Mouse (Mus musculus) MEL (cell line): Measurements from ENCODE around the gene Speg. TPM values are rescaled to one million over a fixed set of nuclear protein-coding genes. Genes with fewer than 3 reads are reported as not detected.

Experiments
- DNase-seq: peaks from one replicate; pipeline ENCODE4 v3.0.0; 2011; ENCODE audit warnings: low read depth, low spot score
- H3K27ac ChIP-seq: 2 replicates; pipeline ENCODE4 v1.5.1; 2012; ENCODE audit warnings: low read depth, mild to moderate bottlenecking, control low read depth, low read length, moderate library complexity; ENCODE audit not compliant: control insufficient read depth
- H3K27me3 ChIP-seq, 2 experiments: fragments of 150-350 bp in 1 of 2; sonication (generic) in 1 of 2; 2 replicates each; pipeline ENCODE4 v1.6.1; 2012; ENCODE audit warnings: low read length in 2 of 2, mild to moderate bottlenecking in 2 of 2, improper control_type of control experiment in 1 of 2, moderate library complexity in 1 of 2; ENCODE audit not compliant: insufficient read depth in 2 of 2, control insufficient read depth in 1 of 2
- H3K36me3 ChIP-seq, 2 experiments: 2 replicates each; pipeline ENCODE4 v1.6.1; 2012 to 2014; ENCODE audit warnings: low read length in 2 of 2, improper control_type of control experiment in 1 of 2, inconsistent platforms in 1 of 2, mild to moderate bottlenecking in 1 of 2; ENCODE audit not compliant: insufficient read depth in 2 of 2, control insufficient read depth in 1 of 2
- H3K4me1 ChIP-seq, 2 experiments: fragments of 150-350 bp in 1 of 2; sonication (generic) in 1 of 2; 2 replicates each; pipeline ENCODE4 v1.6.1; 2012; ENCODE audit warnings: low read length in 2 of 2, improper control_type of control experiment in 1 of 2, mild to moderate bottlenecking in 1 of 2; ENCODE audit not compliant: insufficient read depth in 2 of 2, control insufficient read depth in 1 of 2
- H3K4me3 ChIP-seq, 2 experiments: fragments of 150-350 bp in 1 of 2; sonication (generic) in 1 of 2; 2 replicates each; pipeline ENCODE4 v1.5.1; 2012; ENCODE audit warnings: low read depth in 2 of 2, low read length in 2 of 2, mild to moderate bottlenecking in 2 of 2, moderate library complexity in 2 of 2, control low read depth in 1 of 2, improper control_type of control experiment in 1 of 2; ENCODE audit not compliant: control insufficient read depth in 1 of 2, insufficient read depth in 1 of 2
- H3K79me2 ChIP-seq: 2 replicates; pipeline ENCODE4 v1.6.1; 2012; ENCODE audit warnings: mild to moderate bottlenecking, low read length, moderate library complexity; ENCODE audit not compliant: control insufficient read depth, poor library complexity, insufficient read depth
- H3K9ac ChIP-seq: 2 replicates; pipeline ENCODE4 v1.6.1; 2012; ENCODE audit warnings: low read depth, mild to moderate bottlenecking, control low read depth, low read length, moderate library complexity; ENCODE audit not compliant: control insufficient read depth, poor library complexity, severe bottlenecking
- H3K9me3 ChIP-seq: fragments of 150-350 bp; sonication (generic); replicated peaks from 2 replicates; pipeline ENCODE4 v1.6.1; 2012; ENCODE audit warnings: mild to moderate bottlenecking, low read length, improper control_type of control experiment, moderate library complexity; ENCODE audit not compliant: insufficient read depth
- BHLHE40 ChIP-seq: IDR thresholded peaks from 2 replicates; pipeline ENCODE4 v1.6.1; 2012; ENCODE audit warnings: low read depth, mild to moderate bottlenecking, inconsistent platforms, low read length, improper control_type of control experiment, borderline replicate concordance
- CHD1 ChIP-seq: IDR thresholded peaks from 2 replicates; pipeline ENCODE4 v1.6.1; 2012; ENCODE audit warnings: low read depth, mild to moderate bottlenecking, inconsistent platforms, low read length, improper control_type of control experiment
- CHD2 ChIP-seq: IDR thresholded peaks from 2 replicates; pipeline ENCODE4 v1.6.1; 2011; ENCODE audit warnings: low read length, improper control_type of control experiment
- ETS1 ChIP-seq: IDR thresholded peaks from 2 replicates; pipeline ENCODE4 v1.6.1; 2012; ENCODE audit warnings: low read depth, mild to moderate bottlenecking, inconsistent platforms, low read length, improper control_type of control experiment, moderate library complexity
- GABPA ChIP-seq: IDR thresholded peaks from 2 replicates; pipeline ENCODE4 v1.6.1; 2012; ENCODE audit warnings: low read depth, mild to moderate bottlenecking, inconsistent platforms, low read length, improper control_type of control experiment, moderate library complexity
- KAT2A ChIP-seq: conservative IDR thresholded peaks from 2 replicates; pipeline ENCODE4 v1.6.1; 2012; ENCODE audit warnings: low read depth, low read length, improper control_type of control experiment, inconsistent platforms
- MAFK ChIP-seq: IDR thresholded peaks from 2 replicates; pipeline ENCODE4 v1.6.1; 2011; ENCODE audit warnings: low read depth, mild to moderate bottlenecking, low read length, improper control_type of control experiment, borderline replicate concordance
- MAX ChIP-seq: IDR thresholded peaks from 2 replicates; pipeline ENCODE4 v1.6.1; 2011; ENCODE audit warnings: low read length, improper control_type of control experiment
- MXI1 ChIP-seq: IDR thresholded peaks from 2 replicates; pipeline ENCODE4 v1.6.1; 2011; ENCODE audit warnings: mild to moderate bottlenecking, low read depth, low read length, improper control_type of control experiment
- POLR2A ChIP-seq, 2 experiments: IDR thresholded peaks; 2 replicates each; pipeline ENCODE4 v1.6.1; 2011 to 2012; ENCODE audit warnings: low read length in 2 of 2, mild to moderate bottlenecking in 2 of 2, control low read depth in 1 of 2, improper control_type of control experiment in 1 of 2, low read depth in 1 of 2, moderate library complexity in 1 of 2; ENCODE audit not compliant: control insufficient read depth in 1 of 2, insufficient read depth in 1 of 2, poor library complexity in 1 of 2
- POLR2AphosphoS5 ChIP-seq: IDR thresholded peaks from 2 replicates; pipeline ENCODE4 v1.6.1; 2012; ENCODE audit warnings: low read depth, borderline replicate concordance, mild to moderate bottlenecking, inconsistent platforms, low read length, moderate library complexity, mixed read lengths
- RAD21 ChIP-seq: IDR thresholded peaks from 2 replicates; pipeline ENCODE4 v1.6.1; 2011; ENCODE audit warnings: mild to moderate bottlenecking, low read depth, low read length, improper control_type of control experiment
- SIN3A ChIP-seq: IDR thresholded peaks from 2 replicates; pipeline ENCODE4 v1.6.1; 2012; ENCODE audit warnings: low read length, improper control_type of control experiment, inconsistent platforms
- UBTF ChIP-seq: IDR thresholded peaks from 2 replicates; pipeline ENCODE4 v1.6.1; 2012; ENCODE audit warnings: low read depth, mild to moderate bottlenecking, inconsistent platforms, low read length, improper control_type of control experiment, moderate library complexity, borderline replicate concordance; ENCODE audit not compliant: insufficient read depth
- USF1 ChIP-seq: IDR thresholded peaks from 2 replicates; pipeline ENCODE4 v1.6.1; 2014; ENCODE audit warnings: low read depth, mild to moderate bottlenecking, inconsistent platforms, low read length, improper control_type of control experiment, moderate library complexity
- ZC3H11A ChIP-seq: IDR thresholded peaks from 2 replicates; pipeline ENCODE4 v1.6.1; 2012; ENCODE audit warnings: low read depth, mild to moderate bottlenecking, inconsistent platforms, low read length, improper control_type of control experiment
- ZKSCAN1 ChIP-seq: IDR thresholded peaks from 2 replicates; pipeline ENCODE4 v1.6.1; 2012; ENCODE audit warnings: low read depth, mild to moderate bottlenecking, inconsistent platforms, low read length, improper control_type of control experiment, moderate library complexity
- polyA plus RNA-seq, 2 experiments: library from polyadenylated mRNA; stranded (reverse) in 1 of 2; unstranded in 1 of 2; fragments of >175 nt in 1 of 2; fragments of >200 nt in 1 of 2; gene quantifications; 2 replicates each; pipeline versions ENCODE4 v1.2.1 to v1.2.4; 2012; ENCODE audit warnings: low replicate concordance in 2 of 2, low read depth in 1 of 2; ENCODE audit not compliant: insufficient read length in 2 of 2, insufficient read depth in 1 of 2, missing spikeins in 1 of 2
- total RNA-seq: library from RNA; depleted of rRNA; stranded (reverse); fragments of 300-350 nt; gene quantifications from 2 replicates; pipeline ENCODE4 v1.2.3, GENCODE M21; 2012

The Speg gene
- total and polyA plus RNA-seq, 3 experiments, result 1.7 to 9.5 TPM; not detected in 1

DNA sequence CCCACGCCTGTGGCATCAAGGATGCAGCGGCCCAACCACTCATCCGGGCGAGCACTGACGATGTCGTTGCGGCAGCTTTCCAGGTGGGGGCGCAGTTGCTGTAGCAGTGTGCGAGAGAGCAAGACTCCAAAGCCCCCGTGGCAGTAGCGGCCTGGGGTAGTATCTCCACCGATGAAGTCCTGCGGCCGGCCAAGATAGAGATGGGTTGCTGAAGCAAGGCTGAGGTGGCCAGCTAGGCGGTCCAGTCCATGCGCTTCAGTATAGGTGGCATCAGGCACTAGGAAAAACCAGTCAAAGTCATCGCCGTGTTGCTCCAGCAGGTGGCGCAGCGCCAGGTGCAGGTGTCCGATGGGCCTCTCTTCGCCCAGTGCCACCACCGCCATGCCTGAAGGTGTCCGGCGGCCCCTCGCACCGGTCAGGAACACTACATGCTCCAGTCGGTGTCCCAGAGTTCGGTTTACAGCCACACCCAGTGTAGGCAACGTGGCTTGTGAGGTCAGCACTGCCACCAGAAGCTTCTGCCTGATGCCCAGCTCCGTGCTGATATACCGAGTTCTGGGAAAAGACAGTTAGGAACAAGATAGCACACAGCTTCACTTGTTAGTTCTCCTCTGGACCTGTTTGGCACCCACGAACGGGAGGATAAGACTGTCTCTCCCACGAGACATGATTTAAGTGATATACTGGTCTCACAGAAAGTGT lies 102.3 kb downstream of the Speg start (continued):
- no peak for TF ChIP-seq ZC3H11A
- TF ChIP-seq SIN3A, result 0 out of 2 replicates have a peak, but pooled peaks have one; percentile 2
- no peak for TF ChIP-seq CHD2

GRCm38 (mm10) chr1:75477966-75478290 lies 102.8 kb downstream of the Speg start:
- Histone ChIP-seq H3K9me3 (no peaks in the 10 kb centered on the region), H3K4me3 (peak overlapping the region; percentile 86 to 90), H3K27ac (no peak overlapping the region), H3K36me3 (peaks cover 0 to 5% of the 10 kb centered on the region in 2 experiments; a peak in 3 of 4 replicates), H3K27me3 (no peaks in the 10 kb centered on the region), H3K4me1 (0 out of 4 replicates have a peak, but pooled peaks cover 0 to 4% of the 10 kb centered on the region in 2 experiments), H3K79me2 (peaks cover 3% of the 10 kb centered on the region; the same call in 1 of the 2 replicates), H3K9ac (peak overlapping the region; percentile 89; the same call in 1 of the 2 replicates)
- DNase-seq, result no peak
- TF ChIP-seq UBTF, result no peak
- no peak for TF ChIP-seq ZKSCAN1
- no peak for TF ChIP-seq MXI1
- no peak for TF ChIP-seq USF1
- TF ChIP-seq BHLHE40, result no peak
- TF ChIP-seq KAT2A, result no peak
- TF ChIP-seq RAD21, result no peak
- TF ChIP-seq MAX, result no peak
- TF ChIP-seq ETS1, result no peak
- no peak for TF ChIP-seq ZC3H11A
- TF ChIP-seq GABPA, result no peak
- TF ChIP-seq MAFK, result no peak
- TF ChIP-seq POLR2A (IDR thresholded peaks at IDR 0.05; ENCODE audit: control insufficient read depth in 1 of 2, insufficient read depth in 1 of 2, low read depth in 1 of 2, low read length in 2 of 2, poor library complexity in 1 of 2), result no peak
- TF ChIP-seq POLR2AphosphoS5, result no peak

- Histone ChIP-seq H3K27me3 (no peaks in the 10 kb centered on the region), H3K36me3 (peaks cover 0 to 5% of the 10 kb centered on the region in 2 experiments; a peak in 3 of 4 replicates), H3K4me1 (0 out of 4 replicates have a peak, but pooled peaks cover 0 to 4% of the 10 kb centered on the region in 2 experiments), H3K9ac (peak overlapping the region; percentile 89), H3K4me3 (peak overlapping the region; percentile 86 to 90), H3K27ac (peak overlapping the region; percentile 39), H3K9me3 (no peaks in the 10 kb centered on the region), H3K79me2 (peaks cover 3% of the 10 kb centered on the region; the same call in 1 of the 2 replicates)
- peak; percentile 57 for DNase-seq
- TF ChIP-seq CHD1 (0 out of 2 replicates have a peak, but pooled peaks have one; percentile 14), RAD21 (no peak)
These were observed 103.4 kb downstream of the Speg start for GRCm38 (mm10) chr1:75478497-75478896.
